Mouse (Mus musculus): ENCODE measurements at regions not wholly inside any gene's neighbourhood (a gene's known extent, or its start where the extent isn't known, plus 50 kb on each side); places are given as distances from the start of the nearest gene placed in this dataset.

- DNase-seq, result no peak
These were observed 136.7 kb downstream of the Gm11011 start for GRCm38 (mm10) chr2:169450801-169451200.

- no peak for DNase-seq
These were observed 139.9 kb downstream of the Gm11011 start for GRCm38 (mm10) chr2:169447495-169448280.

GRCm38 (mm10) chr2:169445877-169446276 lies 141.7 kb downstream of the Gm11011 start:
- no peak for DNase-seq

GRCm38 (mm10) chr2:169445371-169445770 lies 142.2 kb downstream of the Gm11011 start:
- DNase-seq, result no peak

- DNase-seq, result no peak
These were observed 144.3 kb downstream of the Gm11011 start for GRCm38 (mm10) chr2:169443271-169443670.

- DNase-seq, result no peak
These were observed 156.0 kb downstream of the Gm11011 start for GRCm38 (mm10) chr2:169431516-169431915.

GRCm38 (mm10) chr2:169429411-169429810 lies 158.1 kb downstream of the Gm11011 start:
- no peak for DNase-seq

- no peak for DNase-seq
These were observed 163.2 kb downstream of the Gm11011 start for GRCm38 (mm10) chr2:169424166-169424920.

- DNase-seq, result no peak
These were observed 175.2 kb downstream of the Gm11011 start for GRCm38 (mm10) chr2:169412361-169412760.

GRCm38 (mm10) chr2:169410080-169410479 lies 177.5 kb downstream of the Gm11011 start:
- DNase-seq, result no peak

- no peak for DNase-seq
These were observed 182.4 kb downstream of the Gm11011 start for GRCm38 (mm10) chr2:169404908-169405690.

GRCm38 (mm10) chr2:169397758-169398157 lies 189.8 kb downstream of the Gm11011 start:
- no peak for DNase-seq

GRCm38 (mm10) chr2:169397013-169397412 lies 190.5 kb downstream of the Gm11011 start:
- peak; percentile 5 for DNase-seq

- DNase-seq, result no peak
These were observed 191.3 kb downstream of the Gm11011 start for GRCm38 (mm10) chr2:169396294-169396693.

GRCm38 (mm10) chr2:169389611-169390010 lies 197.9 kb downstream of the Gm11011 start:
- no peak for DNase-seq

- DNase-seq, result no peak
These were observed 199.0 kb downstream of the Gm11011 start for GRCm38 (mm10) chr2:169388569-169388968.

- no peak for DNase-seq
These were observed 199.6 kb downstream of the Gm11011 start for GRCm38 (mm10) chr2:169387765-169388518.

- DNase-seq, result no peak
These were observed 203.8 kb downstream of the Gm11011 start for GRCm38 (mm10) chr2:169383701-169384100.

- DNase-seq, result no peak
These were observed 214.5 kb downstream of the Gm11011 start for GRCm38 (mm10) chr2:169373069-169373468.

GRCm38 (mm10) chr2:169365046-169365445 lies 222.5 kb downstream of the Gm11011 start:
- no peak for DNase-seq

- peak; percentile 10 for DNase-seq
These were observed 227.3 kb downstream of the Gm11011 start for GRCm38 (mm10) chr2:169360272-169360671.

- no peak for DNase-seq
These were observed 230.1 kb downstream of the Gm11011 start for GRCm38 (mm10) chr2:169357400-169357799.
